Mouse (Mus musculus): Measurements from ENCODE around the gene Znhit2.
"Not testable (repeated sequence)": the region's sequence is repeated elsewhere in the genome, so short reads cannot be mapped to it uniquely, and the experiment has no call there.

Znhit2 gene

GRCm38 (mm10) chr19:6061021-6061533 lies at the start of gene Znhit2:
Gene Znhit2, plus strand, starts transcription at chr19:6061192.
- DNase-seq (ENCODE audit: low read depth in 2 of 2, low spot score in 2 of 2): peak; percentile 92 to 95

- no peak for DNase-seq (ENCODE audit: low read depth in 2 of 2, low spot score in 2 of 2)
These were observed 47.3 kb upstream of the Znhit2 start for GRCm38 (mm10) chr19:6013691-6014090.

- peak in 1 of 2 experiments; percentile 29 for DNase-seq (ENCODE audit: low read depth in 2 of 2, low spot score in 2 of 2)
These were observed 45.9 kb upstream of the Znhit2 start for GRCm38 (mm10) chr19:6014991-6015510.

- DNase-seq (ENCODE audit: low read depth in 2 of 2, low spot score in 2 of 2): peak; percentile 55 to 74
These were observed 45.3 kb upstream of the Znhit2 start, which contains the start of gene Capn1 for GRCm38 (mm10) chr19:6015511-6016315. Gene Capn1, minus strand, starts transcription at chr19:6015897.

- no peak for DNase-seq (ENCODE audit: low read depth in 2 of 2, low spot score in 2 of 2)
These were observed 44.5 kb upstream of the Znhit2 start for GRCm38 (mm10) chr19:6016532-6016931.

- DNase-seq (ENCODE audit: low read depth in 2 of 2, low spot score in 2 of 2): peak; percentile 82 to 92
These were observed 42.6 kb upstream of the Znhit2 start for GRCm38 (mm10) chr19:6018142-6019089.

- no peak for DNase-seq (ENCODE audit: low read depth in 2 of 2, low spot score in 2 of 2)
These were observed 40.7 kb upstream of the Znhit2 start for GRCm38 (mm10) chr19:6020276-6020675.

- no peak for DNase-seq (ENCODE audit: low read depth in 2 of 2, low spot score in 2 of 2)
These were observed 37.9 kb upstream of the Znhit2 start for GRCm38 (mm10) chr19:6023059-6023458.

- no peak for DNase-seq (ENCODE audit: low read depth in 2 of 2, low spot score in 2 of 2)
These were observed 37.1 kb upstream of the Znhit2 start for GRCm38 (mm10) chr19:6023930-6024329.

- DNase-seq (ENCODE audit: low read depth in 2 of 2, low spot score in 2 of 2): no peak
These were observed 32.0 kb upstream of the Znhit2 start for GRCm38 (mm10) chr19:6028991-6029390.

GRCm38 (mm10) chr19:6029426-6029825 lies 31.6 kb upstream of the Znhit2 start:
- DNase-seq (ENCODE audit: low read depth in 2 of 2, low spot score in 2 of 2): no peak

GRCm38 (mm10) chr19:6030520-6031280 lies 30.3 kb upstream of the Znhit2 start:
- no peak for DNase-seq (ENCODE audit: low read depth in 2 of 2, low spot score in 2 of 2)

GRCm38 (mm10) chr19:6035966-6036585 lies 24.9 kb upstream of the Znhit2 start:
- no peak for DNase-seq (ENCODE audit: low read depth in 2 of 2, low spot score in 2 of 2)

GRCm38 (mm10) chr19:6037695-6038094 lies 23.3 kb upstream of the Znhit2 start:
- no peak for DNase-seq (ENCODE audit: low read depth in 2 of 2, low spot score in 2 of 2)

GRCm38 (mm10) chr19:6038326-6038725 lies 22.7 kb upstream of the Znhit2 start:
- DNase-seq (ENCODE audit: low read depth in 2 of 2, low spot score in 2 of 2): no peak

GRCm38 (mm10) chr19:6040002-6040401 lies 21.0 kb upstream of the Znhit2 start:
- no peak for DNase-seq (ENCODE audit: low read depth in 2 of 2, low spot score in 2 of 2)

GRCm38 (mm10) chr19:6042293-6042692 lies 18.7 kb upstream of the Znhit2 start:
- DNase-seq (ENCODE audit: low read depth in 2 of 2, low spot score in 2 of 2): no peak

GRCm38 (mm10) chr19:6044102-6044501 lies 16.9 kb upstream of the Znhit2 start:
- DNase-seq (ENCODE audit: low read depth in 2 of 2, low spot score in 2 of 2): not testable (repeated sequence)

GRCm38 (mm10) chr19:6045366-6046293 lies 15.4 kb upstream of the Znhit2 start:
- no peak for DNase-seq (ENCODE audit: low read depth in 2 of 2, low spot score in 2 of 2)

Data from CD8-positive naive resting alpha-beta T cell, adult 2 months (primary cell).